Mouse (Mus musculus): ENCODE measurements around the gene 2900026A02Rik. TPM values are rescaled to one million over a fixed set of nuclear protein-coding genes. Genes with fewer than 3 reads are reported as not detected.

Gene 2900026A02Rik
- polyA plus RNA-seq, 2 experiments = 7.1 to 13.6 TPM

- no peak for DNase-seq (ENCODE audit: low spot score)
- 64% methylated on average over 2 of the region's 2 CpGs for WGBS
- H3K9me3 ChIP-seq (ENCODE audit: control insufficient read depth, low read length) = no peaks in the 10 kb centered on the region
- ATAC-seq (ENCODE audit: low FRiP score, low read depth) = no peak
- H3K4me2 ChIP-seq (replicated peaks; ENCODE audit: low read depth, low read length, severe bottlenecking) = no peak overlapping the region
- H3K27ac ChIP-seq (replicated peaks; ENCODE audit: low read depth, low read length) = no peak overlapping the region
- no peaks in the 10 kb centered on the region for H3K36me3 ChIP-seq (ENCODE audit: control insufficient read depth, insufficient read depth, low read length)
- H3K4me1 ChIP-seq (ENCODE audit: control insufficient read depth, insufficient read depth, low read length) = no peaks in the 10 kb centered on the region
- H3K27me3 ChIP-seq (ENCODE audit: control insufficient read depth, insufficient read depth, low read length) = no peaks in the 10 kb centered on the region
- H3K4me3 ChIP-seq (replicated peaks; ENCODE audit: low read length) = no peak overlapping the region
- no peak for TF ChIP-seq POLR2A (IDR thresholded peaks at IDR 0.05; ENCODE audit: borderline replicate concordance, extremely low read depth, insufficient read depth, insufficient read length)
- H3K9ac ChIP-seq (ENCODE audit: low read depth, low read length, severe bottlenecking) = no peak overlapping the region
Measured at GRCm38 (mm10) chr5:113085931-113086330, 135.1 kb downstream of the 2900026A02Rik start.

GRCm38 (mm10) chr5:113084309-113084708 is 136.7 kb downstream of the 2900026A02Rik start:
- WGBS = 82% methylated on average over 2 of the region's 2 CpGs
- no peaks in the 10 kb centered on the region for H3K4me1 ChIP-seq (ENCODE audit: control insufficient read depth, insufficient read depth, low read length)
- no peaks in the 10 kb centered on the region for H3K36me3 ChIP-seq (ENCODE audit: control insufficient read depth, insufficient read depth, low read length)
- H3K4me3 ChIP-seq (replicated peaks; ENCODE audit: low read length) = no peak overlapping the region
- ATAC-seq (ENCODE audit: low FRiP score, low read depth) = no peak
- no peak overlapping the region for H3K27ac ChIP-seq (replicated peaks; ENCODE audit: low read depth, low read length)
- H3K27me3 ChIP-seq (ENCODE audit: control insufficient read depth, insufficient read depth, low read length) = no peaks in the 10 kb centered on the region
- H3K4me2 ChIP-seq (replicated peaks; ENCODE audit: low read depth, low read length, severe bottlenecking) = no peak overlapping the region
- no peak overlapping the region for H3K9ac ChIP-seq (ENCODE audit: low read depth, low read length, severe bottlenecking)
- no peak for TF ChIP-seq POLR2A (IDR thresholded peaks at IDR 0.05; ENCODE audit: borderline replicate concordance, extremely low read depth, insufficient read depth, insufficient read length)
- H3K9me3 ChIP-seq (ENCODE audit: control insufficient read depth, low read length) = no peaks in the 10 kb centered on the region
- no peak for DNase-seq (ENCODE audit: low spot score)

DNA sequence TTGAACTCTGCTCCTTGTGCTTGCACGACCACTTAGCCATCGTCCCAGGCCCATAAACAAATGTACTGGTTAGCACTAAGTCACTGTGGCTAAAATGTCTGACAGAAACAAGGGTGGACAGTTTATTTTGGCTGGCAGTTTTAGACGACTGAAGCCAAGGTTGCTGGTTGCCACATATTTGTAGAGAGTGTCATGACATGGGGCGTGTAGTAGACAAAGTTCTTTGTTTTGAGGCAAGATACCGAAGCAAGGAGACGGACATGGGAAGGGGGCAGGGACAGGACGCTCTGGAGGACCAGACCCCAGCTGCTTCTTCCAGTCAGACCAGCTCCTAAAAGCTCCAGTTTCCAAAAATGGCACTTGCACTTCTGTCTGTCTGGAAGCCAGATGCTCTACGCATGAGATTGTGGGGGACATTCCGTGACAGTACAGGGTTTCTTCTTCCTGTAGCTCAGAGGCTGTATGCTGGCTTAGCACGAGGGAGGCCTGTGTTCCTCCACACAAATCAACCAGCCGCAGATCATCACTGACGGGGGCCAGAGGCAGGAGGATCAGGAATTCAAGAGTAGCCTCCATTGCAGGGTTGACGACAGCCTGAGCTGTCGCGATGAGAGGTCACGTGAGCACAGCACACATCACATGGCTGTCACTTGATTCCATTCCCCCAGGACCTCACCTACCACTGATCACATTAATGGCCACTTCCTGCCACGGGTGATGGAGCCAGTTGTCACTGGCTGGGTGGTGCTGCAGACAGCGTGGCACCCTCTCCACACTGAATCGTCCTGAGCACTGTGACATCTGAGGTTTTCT is 138.5 kb downstream of the 2900026A02Rik start:
- H3K4me1 ChIP-seq (ENCODE audit: control insufficient read depth, insufficient read depth, low read length) = no peaks in the 10 kb centered on the region
- peak; percentile 38; the same call in 1 of the 2 replicates for ATAC-seq (ENCODE audit: low FRiP score, low read depth)
- H3K4me2 ChIP-seq (replicated peaks; ENCODE audit: low read depth, low read length, severe bottlenecking) = no peak overlapping the region
- no peak overlapping the region for H3K9ac ChIP-seq (ENCODE audit: low read depth, low read length, severe bottlenecking)
- H3K27me3 ChIP-seq (ENCODE audit: control insufficient read depth, insufficient read depth, low read length) = no peaks in the 10 kb centered on the region
- no peaks in the 10 kb centered on the region for H3K9me3 ChIP-seq (ENCODE audit: control insufficient read depth, low read length)
- no peak overlapping the region for H3K4me3 ChIP-seq (replicated peaks; ENCODE audit: low read length)
- TF ChIP-seq POLR2A (IDR thresholded peaks at IDR 0.05; ENCODE audit: borderline replicate concordance, extremely low read depth, insufficient read depth, insufficient read length) = no peak
- 61% methylated on average over 19 of the region's 19 CpGs for WGBS
- no peak overlapping the region for H3K27ac ChIP-seq (replicated peaks; ENCODE audit: low read depth, low read length)
- no peak for DNase-seq (ENCODE audit: low spot score)
- H3K36me3 ChIP-seq (ENCODE audit: control insufficient read depth, insufficient read depth, low read length) = no peaks in the 10 kb centered on the region

- no peaks in the 10 kb centered on the region for H3K27me3 ChIP-seq (ENCODE audit: control insufficient read depth, insufficient read depth, low read length)
- DNase-seq (ENCODE audit: low spot score) (no peak), ATAC-seq (ENCODE audit: low FRiP score, low read depth) (no peak)
- H3K4me1 ChIP-seq (ENCODE audit: control insufficient read depth, insufficient read depth, low read length) = no peaks in the 10 kb centered on the region
- no peak for TF ChIP-seq POLR2A (IDR thresholded peaks at IDR 0.05; ENCODE audit: borderline replicate concordance, extremely low read depth, insufficient read depth, insufficient read length)
- no peak within 1 kb of the TSS for H3K4me3 ChIP-seq (replicated peaks; ENCODE audit: low read length)
- no peak within 1 kb of the TSS for H3K9ac ChIP-seq (ENCODE audit: low read depth, low read length, severe bottlenecking)
- WGBS = 74% methylated on average over 8 of the region's 8 CpGs
- no peaks in the 10 kb centered on the region for H3K9me3 ChIP-seq (ENCODE audit: control insufficient read depth, low read length)
- no peak within 1 kb of the TSS for H3K27ac ChIP-seq (replicated peaks; ENCODE audit: low read depth, low read length)
- no peaks in the 10 kb centered on the region for H3K36me3 ChIP-seq (ENCODE audit: control insufficient read depth, insufficient read depth, low read length)
- no peak within 1 kb of the TSS for H3K4me2 ChIP-seq (replicated peaks; ENCODE audit: low read depth, low read length, severe bottlenecking)
Measured at GRCm38 (mm10) chr5:113081439-113081838, 139.6 kb downstream of the 2900026A02Rik start, which contains the start of gene Crybb3. TSS of gene Crybb3 (minus strand) at chr5:113081584.

GRCm38 (mm10) chr5:113081020-113081419 is 140.0 kb downstream of the 2900026A02Rik start:
- 79% methylated on average over 9 of the region's 9 CpGs for WGBS
- no peak for ATAC-seq (ENCODE audit: low FRiP score, low read depth)
- DNase-seq (ENCODE audit: low spot score) = no peak
- no peak overlapping the region for H3K9ac ChIP-seq (ENCODE audit: low read depth, low read length, severe bottlenecking)
- H3K4me1 ChIP-seq (ENCODE audit: control insufficient read depth, insufficient read depth, low read length) = no peaks in the 10 kb centered on the region
- no peak overlapping the region for H3K4me2 ChIP-seq (replicated peaks; ENCODE audit: low read depth, low read length, severe bottlenecking)
- H3K27ac ChIP-seq (replicated peaks; ENCODE audit: low read depth, low read length) = no peak overlapping the region
- no peak for TF ChIP-seq POLR2A (IDR thresholded peaks at IDR 0.05; ENCODE audit: borderline replicate concordance, extremely low read depth, insufficient read depth, insufficient read length)
- H3K9me3 ChIP-seq (ENCODE audit: control insufficient read depth, low read length) = no peaks in the 10 kb centered on the region
- H3K36me3 ChIP-seq (ENCODE audit: control insufficient read depth, insufficient read depth, low read length) = no peaks in the 10 kb centered on the region
- H3K27me3 ChIP-seq (ENCODE audit: control insufficient read depth, insufficient read depth, low read length) = no peaks in the 10 kb centered on the region
- no peak overlapping the region for H3K4me3 ChIP-seq (replicated peaks; ENCODE audit: low read length)

All from limb, embryonic 14.5 days (tissue).